Mouse (Mus musculus) c-Kit-positive CD71-positive TER-119-negative erythroid progenitor cells, embryonic 14.5 days (primary cell): ENCODE measurements around the gene Rasgrf1.
"Not testable (repeated sequence)": the region's sequence is repeated elsewhere in the genome, so short reads cannot be mapped to it uniquely, and the experiment has no call there.

Experiments used
- DNase-seq: peaks from one replicate; pipeline ENCODE4 v3.0.0-alpha.2; 2013; ENCODE audit warnings: low read depth

Gene Rasgrf1

GRCm38 (mm10) chr9:90040916-90041315, 131.2 kb downstream of the Rasgrf1 start:
- DNase-seq: no peak

- no peak for DNase-seq
Observed at GRCm38 (mm10) chr9:90041556-90041955, 131.8 kb downstream of the Rasgrf1 start.

GRCm38 (mm10) chr9:90042906-90043305, 133.2 kb downstream of the Rasgrf1 start:
- not testable (repeated sequence) for DNase-seq

- DNase-seq: no peak
Observed at GRCm38 (mm10) chr9:90045191-90045590, 135.5 kb downstream of the Rasgrf1 start.

GRCm38 (mm10) chr9:90047937-90048627, 138.4 kb downstream of the Rasgrf1 start:
- no peak for DNase-seq

- DNase-seq: no peak
Observed at GRCm38 (mm10) chr9:90053852-90054251, 144.1 kb downstream of the Rasgrf1 start, which contains the start of gene Ctsh. TSS of gene Ctsh (plus strand) at chr9:90054152.

GRCm38 (mm10) chr9:90054371-90055145, 144.8 kb downstream of the Rasgrf1 start:
- DNase-seq: no peak

GRCm38 (mm10) chr9:90055409-90055808, 145.7 kb downstream of the Rasgrf1 start:
- no peak for DNase-seq

GRCm38 (mm10) chr9:90055911-90056310, 146.2 kb downstream of the Rasgrf1 start:
- no peak for DNase-seq

GRCm38 (mm10) chr9:90056716-90057115, 147.0 kb downstream of the Rasgrf1 start:
- no peak for DNase-seq

GRCm38 (mm10) chr9:90059828-90060573, 150.3 kb downstream of the Rasgrf1 start:
- no peak for DNase-seq

GRCm38 (mm10) chr9:90060574-90060875, 150.8 kb downstream of the Rasgrf1 start:
- no peak for DNase-seq

- not testable (repeated sequence) for DNase-seq
Observed at GRCm38 (mm10) chr9:90060932-90061331, 151.2 kb downstream of the Rasgrf1 start.

- no peak for DNase-seq
Observed at GRCm38 (mm10) chr9:90067341-90067740, 157.6 kb downstream of the Rasgrf1 start.

- no peak for DNase-seq
Observed at GRCm38 (mm10) chr9:90068786-90069185, 159.1 kb downstream of the Rasgrf1 start.

GRCm38 (mm10) chr9:90069485-90069884, 159.8 kb downstream of the Rasgrf1 start:
- no peak for DNase-seq

- DNase-seq: no peak
Observed at GRCm38 (mm10) chr9:90070174-90070573, 160.5 kb downstream of the Rasgrf1 start.

GRCm38 (mm10) chr9:90075336-90075735, 165.6 kb downstream of the Rasgrf1 start:
- DNase-seq: no peak

- DNase-seq: no peak
Observed at GRCm38 (mm10) chr9:90076131-90076530, 166.4 kb downstream of the Rasgrf1 start.
